Mouse (Mus musculus) ES-E14 (cell line): ENCODE results near the gene Tor2a. TPM values are rescaled to one million over a fixed set of nuclear protein-coding genes. Genes with fewer than 3 reads are reported as not detected.

Experiments
- DNase-seq: peaks from one replicate; pipeline ENCODE4 v3.0.0-alpha.2; 2013; ENCODE audit warnings: low read depth, low spot score
- H3K27ac ChIP-seq: 2 replicates; pipeline ENCODE4 v1.5.1; 2012; ENCODE audit warnings: low read depth, mild to moderate bottlenecking, low read length, moderate library complexity, mixed read lengths; ENCODE audit not compliant: poor library complexity, insufficient read depth, severe bottlenecking
- H3K36me3 ChIP-seq: 2 replicates; pipeline ENCODE4 v1.6.1; 2012; ENCODE audit warnings: mild to moderate bottlenecking, low read length, moderate library complexity, mixed read lengths; ENCODE audit not compliant: control insufficient read depth, poor library complexity, insufficient read depth, severe bottlenecking
- H3K4me1 ChIP-seq, 2 experiments: fragments of 150-350 bp in 1 of 2; sonication (generic) in 1 of 2; 2 replicates each; pipeline ENCODE4 v1.6.1; 2012; ENCODE audit warnings: low read length in 2 of 2, mild to moderate bottlenecking in 1 of 2, mixed read lengths in 1 of 2; ENCODE audit not compliant: control insufficient read depth in 2 of 2, insufficient read depth in 2 of 2, poor library complexity in 1 of 2
- H3K4me3 ChIP-seq, 2 experiments: fragments of 150-350 bp in 1 of 2; sonication (generic) in 1 of 2; 2 replicates each; pipeline ENCODE4 v1.5.1; 2012; ENCODE audit warnings: low read length in 2 of 2, low read depth in 1 of 2, mild to moderate bottlenecking in 1 of 2, mixed read lengths in 1 of 2; ENCODE audit not compliant: insufficient read depth in 1 of 2, poor library complexity in 1 of 2, severe bottlenecking in 1 of 2
- H3K9ac ChIP-seq: 2 replicates; pipeline ENCODE4 v1.6.1; 2012; ENCODE audit warnings: low read depth, mild to moderate bottlenecking, low read length, mixed read lengths; ENCODE audit not compliant: poor library complexity, insufficient read depth, severe bottlenecking
- H3K9me3 ChIP-seq: fragments of 150-350 bp; sonication (generic); 2 replicates; pipeline ENCODE4 v1.6.1; 2012; ENCODE audit warnings: low read depth, mild to moderate bottlenecking, low read length; ENCODE audit not compliant: control insufficient read depth, insufficient read depth
- CHD2 ChIP-seq: IDR thresholded peaks from 2 replicates; pipeline ENCODE4 v1.6.1; 2014; ENCODE audit warnings: mild to moderate bottlenecking, low read depth, low read length, inconsistent platforms
- HCFC1 ChIP-seq: IDR thresholded peaks from 2 replicates; pipeline ENCODE4 v1.6.1; 2012; ENCODE audit warnings: low read length, inconsistent platforms, borderline replicate concordance; ENCODE audit not compliant: insufficient read depth
- MAFK ChIP-seq: IDR thresholded peaks from 2 replicates; pipeline ENCODE4 v1.6.1; 2014; ENCODE audit warnings: mild to moderate bottlenecking, low read depth, low read length, inconsistent platforms; ENCODE audit not compliant: insufficient read depth
- ZC3H11A ChIP-seq: IDR thresholded peaks from 2 replicates; pipeline ENCODE4 v1.6.1; 2012; ENCODE audit warnings: low read depth, mild to moderate bottlenecking, inconsistent platforms, low read length, borderline replicate concordance
- ZNF384 ChIP-seq: IDR thresholded peaks from 2 replicates; pipeline ENCODE4 v1.6.1; 2012; ENCODE audit warnings: low read depth, low read length, inconsistent platforms
- in situ Hi-C, 2 experiments: fragments of 600-800 bp; cut with MboI; formaldehyde crosslinking; loops; one replicate each; pipeline ENCODE4 v1.15.1; 2025; ENCODE audit warnings: low sequenced_read_pairs in 2 of 2, inconsistent platforms in 1 of 2; ENCODE audit not compliant: unreplicated experiment in 2 of 2
- total RNA-seq: library from RNA; depleted of rRNA; stranded (reverse); fragments of 300-350 nt; gene quantifications from 2 replicates; pipeline ENCODE4 v1.2.3, GENCODE M21; 2012; rRNA removed

Gene Tor2a
- total RNA-seq: 75.9 and 124 TPM in 2 replicates

DNA sequence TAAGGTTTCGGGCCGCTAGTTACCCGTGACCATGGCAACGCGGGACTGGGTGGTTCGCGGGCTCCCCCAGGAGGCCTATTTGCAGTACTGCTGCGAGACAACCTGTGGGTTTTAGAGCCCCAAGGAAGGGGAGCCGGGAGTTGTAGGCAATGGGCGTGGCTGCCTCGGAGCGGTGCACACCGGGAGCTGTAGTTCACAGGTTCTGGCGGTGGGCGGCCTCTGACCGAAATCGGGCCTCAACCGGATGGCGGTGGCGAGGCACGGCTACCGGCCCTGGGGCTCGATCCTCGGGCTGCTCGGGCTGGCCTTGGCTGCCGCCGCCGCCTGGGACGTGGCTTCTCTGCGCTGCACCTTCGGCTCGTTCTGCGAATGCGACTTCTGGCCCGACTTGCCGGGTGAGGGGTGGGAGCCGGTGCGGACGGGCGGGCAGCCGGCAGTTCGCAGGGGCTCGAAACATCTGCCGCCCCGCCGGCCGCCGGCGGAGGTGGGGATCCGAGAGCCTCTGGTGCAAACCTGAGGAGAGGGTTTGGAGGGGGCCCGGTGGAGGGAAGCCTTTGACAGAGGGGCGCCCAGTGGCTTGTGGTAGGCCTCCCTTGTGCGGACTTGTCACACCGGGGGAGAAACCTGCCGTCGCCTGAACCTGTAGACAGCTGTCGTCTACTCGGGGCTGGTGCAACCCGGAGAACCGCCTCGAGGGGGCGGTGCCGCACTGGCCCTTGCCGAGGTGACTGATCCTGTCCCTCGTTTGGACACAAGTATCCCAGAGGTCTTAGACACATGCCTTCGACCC lies at the start of gene Tor2a:
TSS of gene Tor2a (plus strand) at position 179 of the 790 bp plus-strand sequence.
- no peak within 1 kb of the TSS for H3K27ac ChIP-seq
- peak within 1 kb of the TSS; percentile 76 to 81 for H3K4me3 ChIP-seq
- in situ Hi-C loops: no loop called here
- peaks cover 0 to 2% of the 10 kb centered on the region in 2 experiments; a peak in 1 of 4 replicates for H3K4me1 ChIP-seq
- TF ChIP-seq HCFC1: peak; percentile 96
- TF ChIP-seq ZC3H11A: 0 out of 2 replicates have a peak, but pooled peaks have one; percentile 3
- TF ChIP-seq MAFK: no peak
- H3K36me3 ChIP-seq: peaks cover 11% of the 10 kb centered on the region
- DNase-seq: peak; percentile 95
- peak within 1 kb of the TSS; percentile 86 for H3K9ac ChIP-seq
- H3K9me3 ChIP-seq: no peaks in the 10 kb centered on the region

DNA sequence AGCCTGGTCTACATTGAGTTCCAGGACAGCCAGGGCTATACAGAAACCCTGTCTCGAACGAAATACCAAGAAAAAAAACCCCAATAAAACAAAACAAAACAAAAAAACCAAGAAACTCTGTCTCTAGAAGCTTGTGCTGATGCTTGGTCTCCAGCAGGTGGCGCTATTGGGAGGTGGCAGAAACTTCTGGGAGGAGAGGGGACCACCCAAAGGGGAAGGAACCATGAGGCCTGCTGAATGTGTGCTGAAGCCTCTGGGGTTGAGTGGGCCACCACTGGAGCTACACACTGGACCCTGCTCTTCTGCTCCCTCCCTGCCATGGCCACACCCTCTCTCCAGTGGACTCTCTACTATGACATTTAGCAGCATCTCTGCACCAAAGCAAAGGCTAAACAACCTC lies 48.4 kb upstream of the Tor2a start:
- 0 out of 2 replicates have a peak, but pooled peaks have one; percentile 54 for TF ChIP-seq HCFC1
- no peak for TF ChIP-seq MAFK
- no peak for TF ChIP-seq ZC3H11A
- TF ChIP-seq ZNF384: peak; percentile 77
- TF ChIP-seq CHD2: no peak
- in situ Hi-C loops: no loop called here
- Histone ChIP-seq H3K27ac (no peak overlapping the region), H3K36me3 (peaks cover 62% of the 10 kb centered on the region), H3K4me3 (no peak overlapping the region), H3K4me1 (peaks cover 6 to 11% of the 10 kb centered on the region in 2 experiments), H3K9ac (no peak overlapping the region), H3K9me3 (no peaks in the 10 kb centered on the region)
- DNase-seq: peak; percentile 79

DNA sequence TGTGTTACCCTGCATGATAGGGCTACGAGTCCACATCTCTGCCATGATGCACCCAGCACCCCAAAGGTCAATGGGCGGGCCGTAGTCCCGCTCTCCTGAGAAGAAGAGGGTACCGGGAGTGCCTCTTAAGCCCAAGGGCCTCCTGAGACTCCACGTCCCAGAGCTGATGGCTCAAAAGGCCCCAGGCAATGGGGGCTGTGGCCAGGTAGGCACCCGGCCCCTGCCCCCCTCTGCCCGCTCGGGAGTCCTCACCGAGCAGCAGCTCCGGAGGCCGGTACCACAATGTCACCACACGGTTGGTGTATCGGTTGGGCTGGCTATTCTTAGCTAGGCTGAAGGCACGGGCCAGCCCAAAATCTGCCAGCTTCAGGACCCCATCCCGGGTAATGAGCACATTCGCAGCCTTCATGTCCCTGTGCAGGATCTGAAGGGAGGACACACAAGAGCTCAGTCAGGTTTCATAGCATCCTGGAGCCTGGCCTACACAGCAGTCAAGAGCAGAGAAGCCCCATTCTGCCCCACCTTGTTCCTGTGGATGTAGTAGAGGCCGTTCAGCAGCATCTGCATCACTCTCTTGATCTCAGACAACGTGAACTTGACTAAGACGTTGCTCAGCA lies 47.4 kb upstream of the Tor2a start:
- no peak for TF ChIP-seq HCFC1
- H3K9me3 ChIP-seq: no peaks in the 10 kb centered on the region

DNA sequence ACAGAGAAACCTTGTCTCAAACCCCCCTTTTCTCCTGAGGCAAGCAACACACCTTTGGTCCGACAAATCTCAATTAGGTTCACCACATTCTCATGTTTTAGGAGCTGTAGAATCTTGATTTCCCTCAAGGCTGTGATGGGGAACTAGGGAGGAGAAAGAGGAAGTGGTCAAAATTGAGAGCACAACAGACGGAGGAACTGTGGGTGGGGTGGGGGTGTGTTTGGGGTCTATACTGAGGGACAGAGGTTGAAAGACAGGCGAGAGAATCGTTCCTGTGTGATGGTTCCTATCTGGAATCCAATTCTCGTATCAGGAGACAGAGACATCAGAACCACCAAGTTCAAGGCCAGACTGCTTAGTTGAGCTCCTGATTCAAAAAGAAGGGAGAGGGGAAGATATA lies 46.6 kb upstream of the Tor2a start:
- Histone ChIP-seq H3K36me3 (peaks cover 49% of the 10 kb centered on the region), H3K27ac (no peak overlapping the region), H3K4me1 (peaks cover 5 to 19% of the 10 kb centered on the region in 2 experiments; a peak in 3 of 4 replicates), H3K4me3 (no peak overlapping the region), H3K9me3 (no peaks in the 10 kb centered on the region), H3K9ac (no peak overlapping the region)
- DNase-seq: no peak
- in situ Hi-C loops: no loop called here
- TF ChIP-seq CHD2 (no peak), MAFK (no peak), ZNF384 (no peak), ZC3H11A (no peak), HCFC1 (no peak)

More for the DNA sequence above, 47.4 kb upstream of the Tor2a start:
- H3K27ac ChIP-seq: no peak overlapping the region
- in situ Hi-C loops: no loop called here
- H3K9ac ChIP-seq: no peak overlapping the region
- H3K4me3 ChIP-seq: no peak overlapping the region
- H3K4me1 ChIP-seq: peaks cover 5 to 15% of the 10 kb centered on the region in 2 experiments; a peak in 3 of 4 replicates
- H3K36me3 ChIP-seq: peaks cover 56% of the 10 kb centered on the region
- DNase-seq: no peak
